Comparison of ENCODE assay signal across 10 mouse cellular contexts in genomic region chr12:76818120-76818519, GRCm38 (mm10). TPM values are rescaled to one million over a fixed set of nuclear protein-coding genes. Genes with fewer than 3 reads are reported as not detected.
DNase-seq lines count a peak whose midpoint lies in the region; ATAC-seq lines count a peak whose summit lies in the region.
"Had no signal": no experiment of that assay in that cellular context is flagged by ENCODE, and none has a peak within 500 bp of the region (broad histone marks: within the 10 kb centered on the region; RNA-seq: fewer than 3 reads in every experiment).

No protein-coding gene starts in this region.

- peak overlapping the region; percentile 23; the same call in 1 of the 2 replicates for H3K27ac ChIP-seq in midbrain, embryonic 15.5 days
- H3K27ac ChIP-seq in midbrain, embryonic 16.5 days (ENCODE audit: low read length): no peak overlapping the region; the same call in 1 of the 2 replicates
- peak overlapping the region; percentile 91 for H3K27ac ChIP-seq in stomach, embryonic 16.5 days (ENCODE audit: low read length)
- H3K27ac ChIP-seq: forebrain, embryonic 12.5 days; neural tube, embryonic 13.5 days had no signal

- no peaks in the 10 kb centered on the region for H3K9me3 ChIP-seq in midbrain, embryonic 15.5 days
- H3K9me3 ChIP-seq in midbrain, embryonic 16.5 days (replicated peaks; ENCODE audit: control insufficient read depth, low read length, poor library complexity, severe bottlenecking): no peaks in the 10 kb centered on the region
- no peaks in the 10 kb centered on the region for H3K9me3 ChIP-seq in stomach, embryonic 16.5 days (replicated peaks; ENCODE audit: control insufficient read depth, low read length)
- H3K9me3 ChIP-seq: forebrain, embryonic 12.5 days; neural tube, embryonic 13.5 days had no signal

- H3K4me2 ChIP-seq in midbrain, embryonic 15.5 days: 0 out of 2 replicates have a peak overlapping the region, but pooled peaks have one; percentile 16
- no peak overlapping the region; the same call in 1 of the 2 replicates for H3K4me2 ChIP-seq in midbrain, embryonic 16.5 days (ENCODE audit: low read length)
- peak overlapping the region; percentile 16 for H3K4me2 ChIP-seq in stomach, embryonic 16.5 days (ENCODE audit: low read depth, low read length)
- H3K4me2 ChIP-seq: forebrain, embryonic 12.5 days; neural tube, embryonic 13.5 days had no signal

- H3K4me1 ChIP-seq in midbrain, embryonic 15.5 days: peaks cover 41% of the 10 kb centered on the region
- peaks cover 34% of the 10 kb centered on the region for H3K4me1 ChIP-seq in midbrain, embryonic 16.5 days (ENCODE audit: control insufficient read depth, insufficient read depth, low read length)
- H3K4me1 ChIP-seq in stomach, embryonic 16.5 days (ENCODE audit: control insufficient read depth, insufficient read depth, low read length): peaks cover 46% of the 10 kb centered on the region

- no peak overlapping the region for H3K4me3 ChIP-seq in midbrain, embryonic 15.5 days
- H3K4me3 ChIP-seq in midbrain, embryonic 16.5 days (ENCODE audit: low read depth, low read length): no peak overlapping the region
- no peak overlapping the region for H3K4me3 ChIP-seq in stomach, embryonic 16.5 days (replicated peaks; ENCODE audit: low read length)
- H3K4me3 ChIP-seq: forebrain, embryonic 12.5 days; neural tube, embryonic 13.5 days had no signal

- no peak overlapping the region for H3K9ac ChIP-seq in midbrain, embryonic 15.5 days
- H3K9ac ChIP-seq in midbrain, embryonic 16.5 days (ENCODE audit: low read depth, low read length): no peak overlapping the region
- H3K9ac ChIP-seq in stomach, embryonic 16.5 days (ENCODE audit: low read length): no peak overlapping the region; the same call in 1 of the 2 replicates
- H3K9ac ChIP-seq: forebrain, embryonic 12.5 days; neural tube, embryonic 13.5 days had no signal

- no peaks in the 10 kb centered on the region for H3K27me3 ChIP-seq in midbrain, embryonic 15.5 days (replicated peaks)
- no peaks in the 10 kb centered on the region for H3K27me3 ChIP-seq in midbrain, embryonic 16.5 days (ENCODE audit: control insufficient read depth, insufficient read depth, low read depth, low read length)
- no peaks in the 10 kb centered on the region for H3K27me3 ChIP-seq in stomach, embryonic 16.5 days (ENCODE audit: control insufficient read depth, insufficient read depth, low read length)

- WGBS in midbrain, embryonic 15.5 days: 45% methylated on average over 4 of the region's 4 CpGs
- WGBS in midbrain, embryonic 16.5 days: 42% methylated on average over 4 of the region's 4 CpGs
- 48% methylated on average over 4 of the region's 4 CpGs for WGBS in stomach, embryonic 16.5 days

- peak; percentile 49 for DNase-seq in forelimb bud, embryonic 11.5 days (ENCODE audit: low read depth, low spot score)
- peak; percentile 37 to 57 for DNase-seq in kidney, postnatal 4 days
- DNase-seq in right cerebral cortex, postnatal 14 days: no peak
- no peak for DNase-seq in adrenal gland, adult 18-20 months (ENCODE audit: low spot score in 2 of 2)
- DNase-seq in layer of hippocampus, adult 11-12 months (ENCODE audit: low spot score): no peak

- ATAC-seq in midbrain, embryonic 15.5 days (replicated peaks): no peak
- ATAC-seq in midbrain, embryonic 16.5 days: no peak
- peak; percentile 81 for ATAC-seq in stomach, embryonic 16.5 days (ENCODE audit: insufficient read depth, low FRiP score)

- no peaks in the 10 kb centered on the region for H3K36me3 ChIP-seq in midbrain, embryonic 15.5 days (replicated peaks)
- no peaks in the 10 kb centered on the region for H3K36me3 ChIP-seq in midbrain, embryonic 16.5 days (ENCODE audit: control insufficient read depth, insufficient read depth, low read length)
- H3K36me3 ChIP-seq in stomach, embryonic 16.5 days (ENCODE audit: control insufficient read depth, insufficient read depth, low read length): no peaks in the 10 kb centered on the region
- H3K36me3 ChIP-seq: forebrain, embryonic 12.5 days; neural tube, embryonic 13.5 days had no signal

RNA-seq across cellular contexts. Expression of gene Rab15, which starts 4.6 kb away (rescaled TPM):
- polyA plus RNA-seq in midbrain, embryonic 15.5 days (2015; fragmentation: Nextera tagmentation; extraction: Ambion mirVana): 47.0 and 50.2 TPM in 2 replicates
- 52.1 and 53.8 TPM in 2 replicates for polyA plus RNA-seq in midbrain, embryonic 16.5 days (2015; fragmentation: Nextera tagmentation; extraction: Ambion mirVana)
- polyA plus RNA-seq in stomach, embryonic 16.5 days (2015; fragmentation: Nextera tagmentation; extraction: Ambion mirVana): 38.3 and 49.3 TPM in 2 replicates
- 1 to 10 TPM; 2.3 to 2.5 TPM for total RNA-seq in adrenal gland, adult 18-20 months (2021)

RNA-seq across cellular contexts. Expression of gene Gpx2, which starts 22.8 kb away (rescaled TPM):
- 0.06 TPM in 1 of 2 replicates, not detected in the other for polyA plus RNA-seq in midbrain, embryonic 15.5 days (2015; fragmentation: Nextera tagmentation; extraction: Ambion mirVana)
- 0.11 TPM in 1 of 2 replicates, not detected in the other for polyA plus RNA-seq in midbrain, embryonic 16.5 days (2015; fragmentation: Nextera tagmentation; extraction: Ambion mirVana)
- 138 and 180 TPM in 2 replicates for polyA plus RNA-seq in stomach, embryonic 16.5 days (2015; fragmentation: Nextera tagmentation; extraction: Ambion mirVana)
- total RNA-seq in adrenal gland, adult 18-20 months (2021): not detected

RNA-seq across cellular contexts. Expression of gene Fntb, which starts 52.7 kb away (rescaled TPM):
- polyA plus RNA-seq in midbrain, embryonic 15.5 days (2015; fragmentation: Nextera tagmentation; extraction: Ambion mirVana): 43.5 and 44.3 TPM in 2 replicates
- 41.6 and 42.9 TPM in 2 replicates for polyA plus RNA-seq in midbrain, embryonic 16.5 days (2015; fragmentation: Nextera tagmentation; extraction: Ambion mirVana)
- 34.4 and 37.4 TPM in 2 replicates for polyA plus RNA-seq in stomach, embryonic 16.5 days (2015; fragmentation: Nextera tagmentation; extraction: Ambion mirVana)
- total RNA-seq in adrenal gland, adult 18-20 months (2021): 10 to 100 TPM; 12.8 to 14.9 TPM

RNA-seq across cellular contexts. Expression of gene Churc1, which starts 52.8 kb away (rescaled TPM):
- polyA plus RNA-seq in midbrain, embryonic 15.5 days (2015; fragmentation: Nextera tagmentation; extraction: Ambion mirVana): 127 and 131 TPM in 2 replicates
- polyA plus RNA-seq in midbrain, embryonic 16.5 days (2015; fragmentation: Nextera tagmentation; extraction: Ambion mirVana): 108 and 118 TPM in 2 replicates
- polyA plus RNA-seq in stomach, embryonic 16.5 days (2015; fragmentation: Nextera tagmentation; extraction: Ambion mirVana): 140 and 149 TPM in 2 replicates
- total RNA-seq in adrenal gland, adult 18-20 months (2021): 10 to 100 TPM; 74.5 to 78.6 TPM

Comparison
In these comparisons a context has a peak if more than half of its experiments do, and no peak if none do; other contexts are left out.
1. DNase-seq: peak in forelimb bud, embryonic 11.5 days (single experiment) and kidney, postnatal 4 days (2 of 2); none in right cerebral cortex, postnatal 14 days (single experiment), adrenal gland, adult 18-20 months (0 of 2) and layer of hippocampus, adult 11-12 months (single experiment).
2. RNA of gene Gpx2, which starts 22.8 kb away (polyA plus RNA-seq): 138 to 180 TPM in stomach, embryonic 16.5 days; 0.06 TPM in midbrain, embryonic 15.5 days and 0.11 TPM in midbrain, embryonic 16.5 days; every median in the first group is over 100 times any median in the second.